Mouse (Mus musculus): ENCODE measurements at regions not wholly inside any gene's neighbourhood (a gene's known extent, or its start where the extent isn't known, plus 50 kb on each side); places are given as distances from the start of the nearest gene placed in this dataset.

GRCm38 (mm10) chr12:79898198-79898930 lies 214.4 kb downstream of the Zfp36l1 start:
- TF ChIP-seq CTCF (IDR thresholded peaks at IDR 0.05; ENCODE audit: extremely low read depth, insufficient read depth, low read length) (no peak), POLR2A (IDR thresholded peaks at IDR 0.05; ENCODE audit: extremely low read depth, insufficient read depth, low read length) (no peak)
- Histone ChIP-seq H3K27ac (ENCODE audit: insufficient read depth, low read length) (no peak overlapping the region), H3K4me1 (ENCODE audit: control insufficient read depth, insufficient read depth, low read length) (peaks cover 2% of the 10 kb centered on the region; the same call in 1 of the 2 replicates), H3K4me3 (ENCODE audit: insufficient read depth, low read length) (no peak overlapping the region)

DNA sequence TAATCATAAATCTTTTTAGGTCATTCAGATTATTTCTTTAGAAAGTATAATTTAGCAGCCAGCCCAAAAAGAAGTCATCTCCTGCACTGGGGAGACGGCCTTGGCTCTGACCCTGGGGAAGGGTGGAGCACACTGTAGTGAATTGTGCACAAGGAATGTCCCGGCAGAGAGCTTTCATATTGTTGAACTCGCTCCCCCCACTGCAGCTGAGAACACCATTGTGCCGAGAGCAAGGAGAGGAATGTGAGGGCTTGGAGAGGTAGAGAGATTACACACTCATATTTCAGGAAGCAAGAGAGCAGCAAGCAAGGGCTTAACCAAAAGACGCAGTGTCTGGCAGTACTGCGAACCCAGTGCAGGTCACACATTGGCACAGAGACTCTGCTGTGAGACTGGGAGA lies 216.8 kb downstream of the Zfp36l1 start:
- no peak for TF ChIP-seq POLR2A (IDR thresholded peaks at IDR 0.05; ENCODE audit: extremely low read depth, insufficient read depth, low read length)
- TF ChIP-seq CTCF (IDR thresholded peaks at IDR 0.05; ENCODE audit: extremely low read depth, insufficient read depth, low read length), result no peak
- peak overlapping the region; percentile 55 for H3K27ac ChIP-seq (ENCODE audit: insufficient read depth, low read length)
- H3K4me1 ChIP-seq (ENCODE audit: control insufficient read depth, insufficient read depth, low read length), result peaks cover 2% of the 10 kb centered on the region; the same call in 1 of the 2 replicates
- no peak overlapping the region for H3K4me3 ChIP-seq (ENCODE audit: insufficient read depth, low read length)

DNA sequence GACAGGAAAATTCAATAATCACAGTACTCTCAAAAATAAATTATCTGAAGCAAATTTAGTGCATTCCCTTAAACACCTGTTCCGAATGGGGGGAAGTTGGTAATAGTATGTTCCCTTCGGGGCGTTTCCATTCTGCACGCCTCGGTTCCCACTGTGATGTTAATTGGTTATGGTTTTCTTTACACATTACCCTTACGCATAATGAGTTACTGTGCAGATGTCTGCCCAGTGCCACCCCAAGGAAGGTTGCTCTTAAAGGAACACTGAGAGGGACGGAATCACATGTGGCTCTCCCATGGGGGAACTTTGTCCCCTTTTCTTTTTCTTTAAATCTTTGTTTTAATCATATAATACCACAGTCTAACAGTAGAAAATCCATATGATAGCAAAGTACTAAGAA lies 217.5 kb downstream of the Zfp36l1 start:
- H3K4me3 ChIP-seq (ENCODE audit: insufficient read depth, low read length), result no peak overlapping the region
- no peak for TF ChIP-seq POLR2A (IDR thresholded peaks at IDR 0.05; ENCODE audit: extremely low read depth, insufficient read depth, low read length)
- TF ChIP-seq CTCF (IDR thresholded peaks at IDR 0.05; ENCODE audit: extremely low read depth, insufficient read depth, low read length), result no peak
- no peak overlapping the region for H3K27ac ChIP-seq (ENCODE audit: insufficient read depth, low read length)
- H3K4me1 ChIP-seq (ENCODE audit: control insufficient read depth, insufficient read depth, low read length), result peaks cover 2% of the 10 kb centered on the region; the same call in 1 of the 2 replicates

- no peak overlapping the region for H3K4me3 ChIP-seq (ENCODE audit: insufficient read depth, low read length)
- H3K4me1 ChIP-seq (ENCODE audit: control insufficient read depth, insufficient read depth, low read length), result peaks cover 2% of the 10 kb centered on the region; the same call in 1 of the 2 replicates
- H3K27ac ChIP-seq (ENCODE audit: insufficient read depth, low read length), result no peak overlapping the region
- TF ChIP-seq CTCF (IDR thresholded peaks at IDR 0.05; ENCODE audit: extremely low read depth, insufficient read depth, low read length), result no peak
- TF ChIP-seq POLR2A (IDR thresholded peaks at IDR 0.05; ENCODE audit: extremely low read depth, insufficient read depth, low read length), result no peak
These were observed 219.9 kb downstream of the Zfp36l1 start for GRCm38 (mm10) chr12:79892871-79893270.

DNA sequence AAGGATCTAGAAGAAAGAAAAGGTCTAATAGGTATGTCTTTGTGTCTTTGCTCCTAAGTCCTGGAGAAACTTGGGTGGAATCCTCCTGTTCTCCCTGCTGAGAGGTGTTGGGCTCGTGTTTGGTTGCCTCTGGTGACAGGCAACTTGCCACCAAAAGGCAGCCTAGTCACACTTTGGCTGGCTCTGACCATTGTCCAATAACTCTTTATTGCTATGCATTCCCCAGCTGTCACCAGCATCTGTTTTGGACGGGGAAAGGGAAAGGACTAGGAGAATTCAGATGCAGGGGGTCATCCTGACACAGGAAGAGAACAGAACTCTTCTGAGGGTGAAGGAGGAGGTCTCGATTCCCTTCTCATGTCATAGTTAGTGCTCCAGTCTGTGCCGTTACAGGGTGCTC lies 220.9 kb downstream of the Zfp36l1 start:
- H3K4me3 ChIP-seq (ENCODE audit: insufficient read depth, low read length), result no peak overlapping the region
- H3K4me1 ChIP-seq (ENCODE audit: control insufficient read depth, insufficient read depth, low read length), result peaks cover 3% of the 10 kb centered on the region; the same call in 1 of the 2 replicates
- no peak overlapping the region for H3K27ac ChIP-seq (ENCODE audit: insufficient read depth, low read length)
- TF ChIP-seq CTCF (IDR thresholded peaks at IDR 0.05; ENCODE audit: extremely low read depth, insufficient read depth, low read length) (no peak), POLR2A (IDR thresholded peaks at IDR 0.05; ENCODE audit: extremely low read depth, insufficient read depth, low read length) (no peak)

DNA sequence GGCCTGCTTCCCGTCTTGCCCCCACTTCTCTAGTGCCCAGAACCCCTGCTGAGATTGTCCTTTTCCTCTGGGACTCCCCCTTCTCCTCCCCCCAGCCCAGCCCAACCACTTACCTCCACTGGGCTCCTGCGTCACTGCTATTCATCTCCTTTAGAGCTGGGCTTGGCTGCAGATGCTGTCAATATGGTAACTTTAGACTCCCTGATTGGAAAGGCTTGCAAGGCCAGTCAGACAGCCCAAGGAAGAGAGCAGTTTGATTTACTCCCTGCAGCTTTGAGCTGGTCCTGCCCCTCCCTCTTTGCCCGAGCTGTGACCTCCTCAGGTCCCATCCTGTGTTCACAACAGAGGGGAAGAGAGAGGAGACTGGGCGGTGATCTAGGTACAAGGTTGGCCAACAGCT lies 221.9 kb downstream of the Zfp36l1 start:
- Histone ChIP-seq H3K27ac (ENCODE audit: insufficient read depth, low read length) (no peak overlapping the region), H3K4me1 (ENCODE audit: control insufficient read depth, insufficient read depth, low read length) (peaks cover 1% of the 10 kb centered on the region; the same call in 1 of the 2 replicates), H3K4me3 (ENCODE audit: insufficient read depth, low read length) (no peak overlapping the region)
- TF ChIP-seq CTCF (IDR thresholded peaks at IDR 0.05; ENCODE audit: extremely low read depth, insufficient read depth, low read length) (no peak), POLR2A (IDR thresholded peaks at IDR 0.05; ENCODE audit: extremely low read depth, insufficient read depth, low read length) (no peak)

DNA sequence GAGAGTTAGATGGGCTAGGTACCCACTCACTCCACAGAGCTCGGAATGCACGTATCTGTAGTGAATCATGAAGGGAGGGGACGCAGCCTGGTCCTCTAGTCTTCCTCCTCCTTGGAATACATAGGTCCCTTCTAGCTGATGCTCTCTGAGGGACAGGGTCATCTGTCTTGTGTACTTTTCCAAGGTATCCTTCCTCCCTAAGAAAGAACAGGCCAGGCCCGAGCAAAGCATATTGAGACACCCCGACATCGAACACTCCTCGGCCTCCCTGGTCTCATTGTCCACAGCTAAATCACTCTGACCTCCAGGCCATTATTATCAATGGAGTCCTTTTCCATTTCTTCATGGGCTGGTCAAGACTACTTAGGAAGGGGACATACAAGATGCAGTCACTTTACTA lies 222.5 kb downstream of the Zfp36l1 start:
- Histone ChIP-seq H3K27ac (ENCODE audit: insufficient read depth, low read length) (no peak overlapping the region), H3K4me3 (ENCODE audit: insufficient read depth, low read length) (no peak overlapping the region), H3K4me1 (ENCODE audit: control insufficient read depth, insufficient read depth, low read length) (peaks cover 1% of the 10 kb centered on the region; the same call in 1 of the 2 replicates)
- no peak for TF ChIP-seq POLR2A (IDR thresholded peaks at IDR 0.05; ENCODE audit: extremely low read depth, insufficient read depth, low read length)

GRCm38 (mm10) chr12:79888812-79889211 lies 224.0 kb downstream of the Zfp36l1 start:
- H3K4me3 ChIP-seq (ENCODE audit: insufficient read depth, low read length), result no peak overlapping the region
- H3K4me1 ChIP-seq (ENCODE audit: control insufficient read depth, insufficient read depth, low read length), result peaks cover 1% of the 10 kb centered on the region; the same call in 1 of the 2 replicates
- no peak overlapping the region for H3K27ac ChIP-seq (ENCODE audit: insufficient read depth, low read length)
- no peak for TF ChIP-seq POLR2A (IDR thresholded peaks at IDR 0.05; ENCODE audit: extremely low read depth, insufficient read depth, low read length)
- no peak for TF ChIP-seq CTCF (IDR thresholded peaks at IDR 0.05; ENCODE audit: extremely low read depth, insufficient read depth, low read length)

DNA sequence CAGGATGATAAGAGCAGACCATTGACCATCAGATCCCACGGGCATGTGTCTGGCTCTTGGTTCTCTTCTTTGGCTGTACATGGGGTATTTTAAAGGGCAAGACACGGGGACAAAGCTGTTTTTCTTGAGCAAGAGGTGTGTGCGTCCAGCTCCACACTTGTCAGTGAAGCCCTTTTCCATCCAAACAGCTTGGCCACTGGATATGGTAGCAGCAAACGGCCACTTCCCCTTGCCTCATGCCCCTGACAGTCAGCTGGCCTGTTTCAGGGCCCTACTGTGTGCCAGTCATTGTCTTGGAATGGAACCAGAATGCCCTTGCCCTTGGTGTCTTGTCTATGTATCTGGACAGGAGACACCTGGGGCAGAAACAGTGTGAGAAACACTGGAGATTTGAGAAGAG lies 224.7 kb downstream of the Zfp36l1 start:
- Histone ChIP-seq H3K4me1 (ENCODE audit: control insufficient read depth, insufficient read depth, low read length) (peaks cover 1% of the 10 kb centered on the region; the same call in 1 of the 2 replicates), H3K4me3 (ENCODE audit: insufficient read depth, low read length) (no peak overlapping the region), H3K27ac (ENCODE audit: insufficient read depth, low read length) (no peak overlapping the region)
- TF ChIP-seq POLR2A (IDR thresholded peaks at IDR 0.05; ENCODE audit: extremely low read depth, insufficient read depth, low read length) (no peak), CTCF (IDR thresholded peaks at IDR 0.05; ENCODE audit: extremely low read depth, insufficient read depth, low read length) (no peak)

- H3K4me1 ChIP-seq (ENCODE audit: control insufficient read depth, insufficient read depth, low read length), result peaks cover 1% of the 10 kb centered on the region; the same call in 1 of the 2 replicates
- TF ChIP-seq CTCF (IDR thresholded peaks at IDR 0.05; ENCODE audit: extremely low read depth, insufficient read depth, low read length) (no peak), POLR2A (IDR thresholded peaks at IDR 0.05; ENCODE audit: extremely low read depth, insufficient read depth, low read length) (no peak)
- H3K4me3 ChIP-seq (ENCODE audit: insufficient read depth, low read length), result no peak overlapping the region
- no peak overlapping the region for H3K27ac ChIP-seq (ENCODE audit: insufficient read depth, low read length)
These were observed 225.5 kb downstream of the Zfp36l1 start for GRCm38 (mm10) chr12:79887225-79887886.
